Mouse (Mus musculus): ENCODE data around the gene Itgb1bp1. TPM values are rescaled to one million over a fixed set of nuclear protein-coding genes. Genes with fewer than 3 reads are reported as not detected.

Gene Itgb1bp1
- polyA plus RNA-seq (2012; rRNA removed): 22.4 and 28.4 TPM in 2 replicates

GRCm38 (mm10) chr12:21286243-21286622, at the start of gene Itgb1bp1:
Gene Itgb1bp1 (minus strand): TSS chr12:21286284.

GRCm38 (mm10) chr12:21315923-21316868, 30.1 kb upstream of the Itgb1bp1 start, which contains the start of gene Iah1:
Gene Iah1 (plus strand): TSS chr12:21316389.

GRCm38 (mm10) chr12:21284761-21285441, 1.2 kb downstream of the Itgb1bp1 start, which contains the start of gene Cpsf3:
Gene Cpsf3 (plus strand): TSS chr12:21285391.

Other genes starting within 250 kb of the Itgb1bp1 start
- gene Cpsf3, start 893 bp downstream of the Itgb1bp1 start, polyA plus RNA-seq (2012; rRNA removed): 87.2 and 99.7 TPM in 2 replicates
- gene Iah1, start 30.1 kb upstream of the Itgb1bp1 start, polyA plus RNA-seq (2012; rRNA removed): 50.1 and 51.1 TPM in 2 replicates
- 34.5 and 38.1 TPM in 2 replicates for gene Adam17, start 87.3 kb upstream of the Itgb1bp1 start, polyA plus RNA-seq (2012; rRNA removed)
- gene Ywhaq, start 131.4 kb upstream of the Itgb1bp1 start, polyA plus RNA-seq (2012; rRNA removed): 375 and 449 TPM in 2 replicates

Data from central nervous system, embryonic 11.5 days (tissue).